Mouse (Mus musculus): ENCODE measurements around the gene Serf2. TPM values are rescaled to one million over a fixed set of nuclear protein-coding genes. Genes with fewer than 3 reads are reported as not detected.
A peak's percentile ranks its signal among the peaks of the same experiment; 100 is the strongest.
"Not testable (repeated sequence)": the region's sequence is repeated elsewhere in the genome, so short reads cannot be mapped to it uniquely, and the experiment has no call there.

Gene Serf2
- polyA plus RNA-seq, 1 experiment from 2014 or later, result 393 TPM

DNA sequence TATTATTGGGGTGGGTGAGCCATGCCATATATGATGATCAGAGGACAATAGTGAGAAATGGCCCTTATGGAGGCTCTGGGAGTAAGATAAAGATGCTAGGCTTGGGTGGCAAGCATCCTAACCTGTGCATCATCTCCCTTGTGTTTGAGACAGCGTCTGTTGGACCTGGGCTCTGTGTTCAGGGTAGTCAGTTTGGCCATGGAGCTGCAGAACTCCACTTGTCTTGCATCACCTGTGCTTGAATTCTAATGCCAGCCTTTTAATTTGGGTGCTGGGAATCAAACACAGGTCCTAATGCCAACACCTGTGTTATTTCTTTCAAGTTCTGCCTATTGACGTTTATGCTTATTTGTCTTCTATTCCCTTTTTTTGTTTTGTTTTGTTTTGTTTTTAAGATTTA lies 26.3 kb downstream of the Serf2 start:
- not testable (repeated sequence) for H3K4me2 ChIP-seq; H3K4me3 ChIP-seq; H3K27ac ChIP-seq (replicated peaks); ATAC-seq (ENCODE audit: low read depth); H3K9ac ChIP-seq; H3K27me3 ChIP-seq; H3K4me1 ChIP-seq (replicated peaks); H3K9me3 ChIP-seq
- 95% methylated on average over 2 of the region's 2 CpGs for WGBS
- H3K36me3 ChIP-seq, result peaks cover 11% of the 10 kb centered on the region; the same call in 1 of the 2 replicates

DNA sequence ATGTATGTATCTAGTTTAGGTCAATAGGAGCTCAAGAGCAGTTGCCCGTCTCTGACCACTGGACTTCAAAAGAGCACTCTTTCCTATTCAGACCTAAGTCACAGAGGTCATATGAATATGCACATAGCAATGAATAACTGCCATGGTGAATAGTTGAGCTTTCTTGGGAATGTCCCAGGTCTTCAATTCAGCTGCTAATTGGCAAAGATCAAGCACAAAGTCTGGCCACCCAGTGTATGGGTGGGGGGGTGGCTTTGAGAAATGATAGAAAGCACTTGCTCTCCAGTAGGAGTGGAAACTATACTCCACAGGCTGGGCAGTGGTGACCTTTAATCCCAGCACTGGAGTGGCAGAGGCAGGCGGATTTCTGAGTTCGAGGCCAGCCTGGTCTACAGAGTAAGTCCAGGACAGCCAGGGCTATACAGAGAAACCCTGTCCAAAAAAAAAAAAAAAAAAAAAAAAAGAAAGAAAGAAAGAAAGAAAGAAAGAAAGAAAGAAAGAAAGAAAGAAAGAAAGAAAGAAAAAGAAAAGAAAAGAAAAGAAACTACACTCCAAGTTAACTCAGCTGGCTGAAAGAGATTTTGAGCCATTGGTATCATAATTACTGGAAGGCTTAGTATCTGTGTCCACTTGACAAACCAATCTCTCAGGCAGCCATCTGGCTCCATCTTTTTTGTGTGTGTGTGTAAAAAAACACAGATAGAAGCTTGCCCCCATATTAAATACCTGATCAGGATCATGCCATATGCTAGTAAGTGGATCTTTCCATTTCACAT lies 28.7 kb downstream of the Serf2 start:
- Histone ChIP-seq H3K9ac (no peak overlapping the region), H3K36me3 (no peaks in the 10 kb centered on the region), H3K4me3 (no peak overlapping the region), H3K27ac (replicated peaks) (no peak overlapping the region), H3K27me3 (no peaks in the 10 kb centered on the region), H3K4me1 (replicated peaks) (peaks cover 5% of the 10 kb centered on the region; the same call in 1 of the 2 replicates), H3K9me3 (no peaks in the 10 kb centered on the region), H3K4me2 (no peak overlapping the region)
- WGBS, result 71% methylated on average over 3 of the region's 3 CpGs
- ATAC-seq (ENCODE audit: low read depth), result no peak

- no peak for ATAC-seq (ENCODE audit: low read depth)
- Histone ChIP-seq H3K4me3 (no peak overlapping the region), H3K27me3 (no peaks in the 10 kb centered on the region), H3K36me3 (no peaks in the 10 kb centered on the region), H3K27ac (replicated peaks) (no peak overlapping the region), H3K9ac (no peak overlapping the region), H3K4me2 (no peak overlapping the region), H3K4me1 (replicated peaks) (peaks cover 15% of the 10 kb centered on the region), H3K9me3 (no peaks in the 10 kb centered on the region)
- WGBS, result 56% methylated on average over 3 of the region's 3 CpGs
These were observed 31.5 kb downstream of the Serf2 start for GRCm38 (mm10) chr2:121480498-121480897.

GRCm38 (mm10) chr2:121480916-121481315 lies 31.9 kb downstream of the Serf2 start:
- not testable (repeated sequence) for H3K27ac ChIP-seq (replicated peaks); H3K36me3 ChIP-seq; H3K9ac ChIP-seq; H3K27me3 ChIP-seq; H3K9me3 ChIP-seq; H3K4me3 ChIP-seq; ATAC-seq (ENCODE audit: low read depth); H3K4me2 ChIP-seq
- H3K4me1 ChIP-seq (replicated peaks), result peaks cover 15% of the 10 kb centered on the region
- 91% methylated on average over 13 of the region's 13 CpGs for WGBS

- Histone ChIP-seq H3K27ac (replicated peaks) (peak overlapping the region; percentile 49; the same call in 1 of the 2 replicates), H3K9me3 (no peaks in the 10 kb centered on the region), H3K4me2 (0 out of 2 replicates have a peak overlapping the region, but pooled peaks have one; percentile 14), H3K4me3 (no peak overlapping the region), H3K36me3 (no peaks in the 10 kb centered on the region), H3K9ac (peak overlapping the region; percentile 31; the same call in 1 of the 2 replicates), H3K27me3 (no peaks in the 10 kb centered on the region), H3K4me1 (replicated peaks) (peaks cover 15% of the 10 kb centered on the region)
- no peak for ATAC-seq (ENCODE audit: low read depth)
- WGBS, result 14% methylated on average over 8 of the region's 8 CpGs
These were observed 34.6 kb downstream of the Serf2 start for GRCm38 (mm10) chr2:121483576-121483975.

- H3K4me1 ChIP-seq (replicated peaks), result peaks cover 15% of the 10 kb centered on the region
- not testable (repeated sequence) for H3K27ac ChIP-seq (replicated peaks); H3K9me3 ChIP-seq; H3K27me3 ChIP-seq; ATAC-seq (ENCODE audit: low read depth); H3K4me2 ChIP-seq; H3K36me3 ChIP-seq; H3K4me3 ChIP-seq; H3K9ac ChIP-seq
- WGBS, result 59% methylated on average over 2 of the region's 2 CpGs
These were observed 35.4 kb downstream of the Serf2 start for GRCm38 (mm10) chr2:121484403-121484802.

DNA sequence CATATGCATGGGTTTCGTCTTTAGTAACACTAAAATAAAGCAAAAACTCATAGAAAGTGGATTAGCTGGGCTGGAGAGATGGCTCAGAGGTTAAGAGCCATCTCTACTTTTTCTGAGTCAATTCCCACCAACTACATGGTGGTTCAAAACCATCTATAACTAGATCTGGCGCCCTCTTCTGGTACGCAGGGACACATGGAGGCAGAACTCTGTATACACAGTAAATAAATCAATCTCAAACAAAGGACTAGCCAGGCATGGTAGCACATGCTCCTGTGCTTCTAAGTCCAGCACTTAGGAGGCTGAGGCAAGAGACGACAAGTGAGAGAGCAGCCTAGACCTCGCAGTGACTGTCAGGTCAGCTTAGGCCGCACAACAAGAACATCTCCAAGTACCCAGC lies 52.6 kb downstream of the Serf2 start:
- peaks cover 18% of the 10 kb centered on the region for H3K36me3 ChIP-seq
- not testable (repeated sequence) for H3K27me3 ChIP-seq; H3K27ac ChIP-seq (replicated peaks); H3K9me3 ChIP-seq; H3K4me2 ChIP-seq; H3K9ac ChIP-seq; ATAC-seq (ENCODE audit: low read depth); H3K4me1 ChIP-seq (replicated peaks); H3K4me3 ChIP-seq
- WGBS, result 40% methylated on average over 1 of the region's 6 CpGs

GRCm38 (mm10) chr2:121505942-121506882 lies 57.2 kb downstream of the Serf2 start, which contains the start of the genes Mfap1a and Wdr76:
Gene Mfap1a, minus strand, starts transcription at chr2:121506665.
Gene Wdr76, plus strand, starts transcription at chr2:121506723.
- Histone ChIP-seq H3K36me3 (peaks cover 19% of the 10 kb centered on the region), H3K4me2 (peak within 1 kb of the TSS; percentile 75), H3K27ac (replicated peaks) (peak within 1 kb of the TSS; percentile 71), H3K9ac (peak within 1 kb of the TSS; percentile 75), H3K4me3 (peak within 1 kb of the TSS; percentile 57), H3K4me1 (replicated peaks) (peaks cover 24% of the 10 kb centered on the region)
- H3K9me3 ChIP-seq, H3K27me3 ChIP-seq: not testable (repeated sequence)
- ATAC-seq (ENCODE audit: low read depth), result peak; percentile 94
- 5% methylated on average over 42 of the region's 42 CpGs for WGBS

GRCm38 (mm10) chr2:121507173-121507950 lies 58.4 kb downstream of the Serf2 start:
- WGBS, result 30% methylated on average over 12 of the region's 12 CpGs
- Histone ChIP-seq H3K4me3 (peak overlapping the region; percentile 57), H3K4me2 (peak overlapping the region; percentile 75), H3K27ac (replicated peaks) (no peak overlapping the region), H3K9ac (peak overlapping the region; percentile 75), H3K4me1 (replicated peaks) (peaks cover 24% of the 10 kb centered on the region), H3K27me3 (no peaks in the 10 kb centered on the region), H3K9me3 (no peaks in the 10 kb centered on the region), H3K36me3 (peaks cover 26% of the 10 kb centered on the region)
- ATAC-seq (ENCODE audit: low read depth), result no peak

All from neural tube, embryonic 13.5 days (tissue).